Mouse (Mus musculus): Measurements from ENCODE around the gene Plac9b.
"Not testable (repeated sequence)": the region's sequence is repeated elsewhere in the genome, so short reads cannot be mapped to it uniquely, and the experiment has no call there.

DNA sequence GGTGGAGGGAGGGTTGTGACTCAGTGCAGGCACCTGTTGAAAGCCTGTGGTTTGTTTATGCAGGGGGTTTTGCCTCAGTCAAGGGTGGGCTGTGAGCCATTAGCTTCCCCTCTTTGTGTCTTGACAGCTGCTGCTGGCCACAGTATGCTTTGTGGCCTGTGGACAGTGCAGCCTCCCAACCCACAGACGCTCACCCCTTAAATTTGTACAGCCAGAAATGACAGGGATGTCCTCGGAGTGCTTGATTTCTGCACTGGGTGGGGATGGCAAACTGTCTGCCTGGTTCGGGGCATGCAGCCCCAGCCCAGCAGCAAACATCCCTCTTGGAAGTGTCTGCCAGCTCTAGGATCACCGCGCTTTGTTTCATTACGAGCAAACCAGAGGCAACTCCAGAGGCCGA, 64.1 kb downstream of the Plac9b start, which contains the start of gene Duxbl2:
- TF ChIP-seq CTCF, EP300 (IDR thresholded peaks at IDR 0.05): not testable (repeated sequence)

All from lung, postnatal 0 days (tissue).